Mouse (Mus musculus) forebrain, embryonic 11.5 days (tissue): ENCODE measurements at regions not wholly inside any gene's neighbourhood (a gene's known extent, or its start where the extent isn't known, plus 50 kb on each side); places are given as distances from the start of the nearest gene placed in this dataset.

Source experiments
- ATAC-seq: fragments of 200-750 bp; cut with Nextera tagmentation; replicated peaks from 2 replicates; pipeline ENCODE4 v1.8.0; 2017; ENCODE audit warnings: moderate TSS enrichment; ENCODE audit not compliant: low FRiP score
- DNase-seq: peaks from one replicate; pipeline ENCODE4 v3.0.0-alpha.2; 2017; ENCODE audit warnings: low spot score
- H3K27ac ChIP-seq: fragments of 300-500 bp; sonication (generic); 2 replicates; pipeline ENCODE4 v1.5.1; 2014; ENCODE audit warnings: low read depth, low read length
- H3K27me3 ChIP-seq: fragments of 300-500 bp; sonication (generic); 2 replicates; pipeline ENCODE4 v1.6.1; 2014; ENCODE audit warnings: mild to moderate bottlenecking, low read length, mixed read lengths; ENCODE audit not compliant: control insufficient read depth, insufficient read depth
- H3K36me3 ChIP-seq: fragments of 300-500 bp; sonication (generic); 2 replicates; pipeline ENCODE4 v1.6.1; 2014; ENCODE audit warnings: mild to moderate bottlenecking, low read length, moderate library complexity, mixed read lengths; ENCODE audit not compliant: control insufficient read depth, insufficient read depth
- H3K4me1 ChIP-seq: fragments of 300-500 bp; sonication (generic); replicated peaks from 2 replicates; pipeline ENCODE4 v1.6.1; 2014; ENCODE audit warnings: low read length, mixed read lengths; ENCODE audit not compliant: control insufficient read depth, insufficient read depth
- H3K4me2 ChIP-seq: fragments of 300-500 bp; sonication (generic); 2 replicates; pipeline ENCODE4 v1.6.1; 2014; ENCODE audit warnings: low read depth, mild to moderate bottlenecking, low read length, moderate library complexity, mixed read lengths; ENCODE audit not compliant: severe bottlenecking
- H3K4me3 ChIP-seq: fragments of 300-500 bp; sonication (generic); 2 replicates; pipeline ENCODE4 v1.5.1; 2014; ENCODE audit warnings: low read depth, low read length
- H3K9ac ChIP-seq: fragments of 300-500 bp; sonication (generic); 2 replicates; pipeline ENCODE4 v1.6.1; 2014; ENCODE audit warnings: low read length
- H3K9me3 ChIP-seq: fragments of 300-500 bp; sonication (generic); 2 replicates; pipeline ENCODE4 v1.6.1; 2016; ENCODE audit warnings: low read length, mixed read lengths; ENCODE audit not compliant: control insufficient read depth
- WGBS: fragments of 180-500 bp; shearing (Covaris S2); extraction: QIAGEN DNeasy Blood & Tissue Kit; methylation state at CpG from one replicate; pipeline ENCODE4 v1.1.7; 2014; 5-methylcytosine and 5-hydroxymethylcytosine counted together

GRCm38 (mm10) chr13:35395192-35395591 is 264.4 kb upstream of the Cdyl start:
- H3K4me1 ChIP-seq: no peaks in the 10 kb centered on the region
- no peak overlapping the region for H3K4me3 ChIP-seq
- DNase-seq (no peak), ATAC-seq (no peak)
- H3K9me3 ChIP-seq: no peaks in the 10 kb centered on the region
- no peaks in the 10 kb centered on the region for H3K36me3 ChIP-seq
- H3K27me3 ChIP-seq: no peaks in the 10 kb centered on the region
- H3K4me2 ChIP-seq: no peak overlapping the region
- no peak overlapping the region for H3K9ac ChIP-seq
- whole genome bisulfite sequencing: 77% methylated on average over 4 of the region's 4 CpGs
- H3K27ac ChIP-seq: no peak overlapping the region

- Histone ChIP-seq H3K27ac (no peak overlapping the region), H3K4me1 (no peaks in the 10 kb centered on the region)
- 29% methylated on average over 5 of the region's 5 CpGs for WGBS
These were observed 264.0 kb upstream of the Cdyl start for GRCm38 (mm10) chr13:35395630-35396029.

GRCm38 (mm10) chr13:35397166-35397565 is 262.5 kb upstream of the Cdyl start:
- Histone ChIP-seq H3K27ac (no peak overlapping the region), H3K27me3 (no peaks in the 10 kb centered on the region), H3K4me3 (no peak overlapping the region), H3K36me3 (no peaks in the 10 kb centered on the region), H3K9ac (no peak overlapping the region), H3K4me1 (no peaks in the 10 kb centered on the region), H3K9me3 (no peaks in the 10 kb centered on the region), H3K4me2 (no peak overlapping the region)
- DNase-seq (no peak), ATAC-seq (no peak)
- 88% methylated on average over 2 of the region's 2 CpGs for WGBS

More at GRCm38 (mm10) chr13:35395630-35396029, 264.0 kb upstream of the Cdyl start:
- no peaks in the 10 kb centered on the region for H3K9me3 ChIP-seq
- DNase-seq: no peak
- H3K9ac ChIP-seq: no peak overlapping the region
- no peaks in the 10 kb centered on the region for H3K27me3 ChIP-seq
- H3K36me3 ChIP-seq: no peaks in the 10 kb centered on the region
- H3K4me2 ChIP-seq: no peak overlapping the region
- H3K4me3 ChIP-seq: no peak overlapping the region
- no peak for ATAC-seq

GRCm38 (mm10) chr13:35398192-35398591 is 261.4 kb upstream of the Cdyl start:
- H3K27ac ChIP-seq: no peak overlapping the region
- H3K4me2 ChIP-seq: no peak overlapping the region
- no peak overlapping the region for H3K9ac ChIP-seq
- H3K4me1 ChIP-seq: no peaks in the 10 kb centered on the region
- 84% methylated on average over 8 of the region's 8 CpGs for WGBS
- H3K36me3 ChIP-seq: no peaks in the 10 kb centered on the region
- no peak for ATAC-seq
- H3K27me3 ChIP-seq: no peaks in the 10 kb centered on the region
- no peak for DNase-seq
- no peak overlapping the region for H3K4me3 ChIP-seq
- no peaks in the 10 kb centered on the region for H3K9me3 ChIP-seq

- ATAC-seq (no peak), DNase-seq (no peak)
- 81% methylated on average over 2 of the region's 2 CpGs for WGBS
- Histone ChIP-seq H3K9ac (no peak overlapping the region), H3K4me1 (no peaks in the 10 kb centered on the region), H3K9me3 (no peaks in the 10 kb centered on the region), H3K4me3 (no peak overlapping the region), H3K27me3 (no peaks in the 10 kb centered on the region), H3K36me3 (no peaks in the 10 kb centered on the region), H3K27ac (no peak overlapping the region), H3K4me2 (no peak overlapping the region)
These were observed 256.8 kb upstream of the Cdyl start for GRCm38 (mm10) chr13:35402856-35403255.

- no peak overlapping the region for H3K4me3 ChIP-seq
- DNase-seq (no peak), ATAC-seq (no peak)
- 84% methylated on average over 5 of the region's 5 CpGs for WGBS
- no peak overlapping the region for H3K9ac ChIP-seq
- H3K9me3 ChIP-seq: no peaks in the 10 kb centered on the region
- H3K27me3 ChIP-seq: no peaks in the 10 kb centered on the region
- H3K4me1 ChIP-seq: no peaks in the 10 kb centered on the region
- no peaks in the 10 kb centered on the region for H3K36me3 ChIP-seq
- no peak overlapping the region for H3K27ac ChIP-seq
- H3K4me2 ChIP-seq: no peak overlapping the region
These were observed 255.2 kb upstream of the Cdyl start for GRCm38 (mm10) chr13:35404428-35404827.

GRCm38 (mm10) chr13:35405384-35405783 is 254.2 kb upstream of the Cdyl start:
- ATAC-seq (no peak), DNase-seq (no peak)
- no peaks in the 10 kb centered on the region for H3K27me3 ChIP-seq
- no peak overlapping the region for H3K4me3 ChIP-seq
- no peak overlapping the region for H3K27ac ChIP-seq
- no peak overlapping the region for H3K9ac ChIP-seq
- no peaks in the 10 kb centered on the region for H3K4me1 ChIP-seq
- no peak overlapping the region for H3K4me2 ChIP-seq
- 85% methylated on average over 1 of the region's 1 CpGs for WGBS
- no peaks in the 10 kb centered on the region for H3K36me3 ChIP-seq
- no peaks in the 10 kb centered on the region for H3K9me3 ChIP-seq

GRCm38 (mm10) chr13:35417500-35417899 is 242.1 kb upstream of the Cdyl start:
- H3K4me2 ChIP-seq: no peak overlapping the region
- DNase-seq (no peak), ATAC-seq (no peak)
- H3K4me3 ChIP-seq: no peak overlapping the region
- no peaks in the 10 kb centered on the region for H3K36me3 ChIP-seq
- H3K9me3 ChIP-seq: no peaks in the 10 kb centered on the region
- WGBS: 94% methylated on average over 4 of the region's 4 CpGs
- no peak overlapping the region for H3K27ac ChIP-seq
- no peaks in the 10 kb centered on the region for H3K27me3 ChIP-seq
- H3K9ac ChIP-seq: no peak overlapping the region
- H3K4me1 ChIP-seq: no peaks in the 10 kb centered on the region

GRCm38 (mm10) chr13:35420076-35420475 is 239.6 kb upstream of the Cdyl start:
- DNase-seq (no peak), ATAC-seq (no peak)
- H3K4me3 ChIP-seq: no peak overlapping the region
- WGBS: 85% methylated on average over 3 of the region's 3 CpGs
- H3K9me3 ChIP-seq: no peaks in the 10 kb centered on the region
- no peak overlapping the region for H3K4me2 ChIP-seq
- no peaks in the 10 kb centered on the region for H3K36me3 ChIP-seq
- no peak overlapping the region for H3K27ac ChIP-seq
- H3K4me1 ChIP-seq: no peaks in the 10 kb centered on the region
- no peak overlapping the region for H3K9ac ChIP-seq
- H3K27me3 ChIP-seq: no peaks in the 10 kb centered on the region
